Mouse (Mus musculus) E14TG2a.4 (cell line): ENCODE data around the gene Slc35b4.

Experiments used
- CTCF ChIP-seq: conservative IDR thresholded peaks from 2 replicates; pipeline ENCODE4 v1.5.1; 2014; ENCODE audit warnings: low read length
- NANOG ChIP-seq: IDR thresholded peaks from 2 replicates; pipeline ENCODE4 v1.6.1; 2014; ENCODE audit warnings: borderline replicate concordance, low read length, mixed read lengths
- POU5F1 ChIP-seq: IDR thresholded peaks from 2 replicates; pipeline ENCODE4 v1.6.1; 2014; ENCODE audit warnings: low read length, borderline replicate concordance

GRCm38 (mm10) chr6:34154202-34154601 lies 22.7 kb downstream of the Slc35b4 start:
- TF ChIP-seq CTCF, result no peak
- no peak for TF ChIP-seq POU5F1
- TF ChIP-seq NANOG, result no peak
